8 mouse cellular contexts compared by ENCODE assay signal in genomic region chr1:133417539-133417938, GRCm38 (mm10). TPM values are rescaled to one million over a fixed set of nuclear protein-coding genes. Genes with fewer than 3 reads are reported as not detected.
DNase-seq lines count a peak whose midpoint lies in the region; ATAC-seq and TF ChIP-seq lines count a peak whose summit lies in the region.

No protein-coding gene starts in this region.

- H3K9ac ChIP-seq in kidney, postnatal 0 days (ENCODE audit: low read depth, low read length): peak overlapping the region; percentile 46

- no peak for DNase-seq in kidney, postnatal 0 days (ENCODE audit: low spot score)
- DNase-seq in kidney, postnatal 10 days: no peak
- DNase-seq in hindbrain, embryonic 10.5 days (ENCODE audit: low spot score): no peak
- no peak for DNase-seq in cerebellum, postnatal 14 days
- DNase-seq in cerebellum, postnatal 25 days: no peak
- DNase-seq in ovary, adult 18-20 months (ENCODE audit: low spot score): no peak

- WGBS in kidney, postnatal 0 days: 54% methylated on average over 1 of the region's 1 CpGs
- 86% methylated on average over 1 of the region's 1 CpGs for WGBS in hindbrain, embryonic 10.5 days
- 54% methylated on average over 1 of the region's 1 CpGs for WGBS in macrophage (ENCODE audit: missing documents)

- H3K79me2 ChIP-seq in macrophage (ENCODE audit: inconsistent target): no peaks in the 10 kb centered on the region

- H3K9me3 ChIP-seq in kidney, postnatal 0 days (replicated peaks; ENCODE audit: low read length): no peaks in the 10 kb centered on the region
- H3K9me3 ChIP-seq in hindbrain, embryonic 10.5 days: no peaks in the 10 kb centered on the region

- H3K27ac ChIP-seq in kidney, postnatal 0 days: peak overlapping the region; percentile 86
- H3K27ac ChIP-seq in cortical plate, adult 2 months (ENCODE audit: insufficient read depth, low read length): peak overlapping the region; percentile 32; the same call in 1 of the 2 replicates
- H3K27ac ChIP-seq in hindbrain, embryonic 10.5 days: peak overlapping the region; percentile 90
- H3K27ac ChIP-seq in macrophage: no peak overlapping the region

- TF ChIP-seq CTCF in kidney, postnatal 0 days (IDR thresholded peaks at IDR 0.05; ENCODE audit: low read depth): no peak
- TF ChIP-seq CTCF in cortical plate, adult 2 months (IDR thresholded peaks at IDR 0.05; ENCODE audit: extremely low read depth, insufficient read depth, low read length): no peak

- peaks cover 62% of the 10 kb centered on the region for H3K4me1 ChIP-seq in kidney, postnatal 0 days (replicated peaks; ENCODE audit: insufficient read depth, low read length)
- no peaks in the 10 kb centered on the region for H3K4me1 ChIP-seq in cortical plate, adult 2 months (ENCODE audit: control insufficient read depth, insufficient read depth, low read length)
- H3K4me1 ChIP-seq in hindbrain, embryonic 10.5 days (replicated peaks): peaks cover 100% of the 10 kb centered on the region

- no peak for ATAC-seq in kidney, postnatal 0 days (replicated peaks; ENCODE audit: low FRiP score, low read depth)

- no peaks in the 10 kb centered on the region for H3K36me3 ChIP-seq in kidney, postnatal 0 days (ENCODE audit: insufficient read depth, low read length)
- H3K36me3 ChIP-seq in hindbrain, embryonic 10.5 days: peaks cover 8% of the 10 kb centered on the region; the same call in 1 of the 2 replicates
- H3K36me3 ChIP-seq in macrophage (ENCODE audit: inconsistent target): no peaks in the 10 kb centered on the region

- no peaks in the 10 kb centered on the region for H3K27me3 ChIP-seq in kidney, postnatal 0 days (ENCODE audit: insufficient read depth, low read length)
- no peaks in the 10 kb centered on the region for H3K27me3 ChIP-seq in hindbrain, embryonic 10.5 days (ENCODE audit: insufficient read depth, poor library complexity, severe bottlenecking)

- H3K4me3 ChIP-seq in kidney, postnatal 0 days (replicated peaks; ENCODE audit: low read depth, low read length): peak overlapping the region; percentile 22
- no peak overlapping the region for H3K4me3 ChIP-seq in cortical plate, adult 2 months (ENCODE audit: insufficient read depth, low read length)
- H3K4me3 ChIP-seq in hindbrain, embryonic 10.5 days: peak overlapping the region; percentile 48
- H3K4me3 ChIP-seq in macrophage (ENCODE audit: inconsistent target): 0 out of 2 replicates have a peak overlapping the region, but pooled peaks have one; percentile 15

- peak overlapping the region; percentile 56 for H3K4me2 ChIP-seq in kidney, postnatal 0 days (ENCODE audit: low read length)

- no peak for TF ChIP-seq POLR2A in cortical plate, adult 2 months (IDR thresholded peaks at IDR 0.05; ENCODE audit: extremely low read depth, insufficient read depth, low read length)

RNA-seq across cellular contexts. Expression of gene Sox13, which starts 6.6 kb away (rescaled TPM):
- polyA plus RNA-seq in kidney, postnatal 0 days (2015; fragmentation: Nextera tagmentation; extraction: Ambion mirVana): 12.0 and 13.7 TPM in 2 replicates
- polyA plus RNA-seq in cortical plate, adult 2 months (2012; rRNA removed): 13.4 and 14.3 TPM in 2 replicates
- polyA plus RNA-seq in hindbrain, embryonic 10.5 days (2016; fragmentation: Nextera tagmentation; extraction: Ambion mirVana): 28.3 and 28.4 TPM in 2 replicates
- 1 to 10 TPM in 6 of 26 experiments, under 1 TPM in 9, not detected in 11; 0.25 to 3.6 (median 0.84) TPM for total RNA-seq in macrophage (2018; cell fraction: chromatin; rRNA removed)
- under 1 TPM in 24 of 26 experiments, not detected in 2; 0.04 to 0.56 (median 0.12) TPM for total RNA-seq in macrophage (2018; cell fraction: cytosol; rRNA removed)
- 1 to 10 TPM in 1 of 26 experiments, under 1 TPM in 11, not detected in 14; 0.17 to 1.0 (median 0.32) TPM for total RNA-seq in macrophage (2018; cell fraction: nucleus; rRNA removed)
- 0.24 to 0.27 TPM in 2 of 3 replicates, not detected in the other for polyA plus RNA-seq in macrophage (2018)

RNA-seq across cellular contexts. Expression of gene Etnk2, which starts 54.2 kb away (rescaled TPM):
- polyA plus RNA-seq in kidney, postnatal 0 days (2015; fragmentation: Nextera tagmentation; extraction: Ambion mirVana): 4.4 and 5.1 TPM in 2 replicates
- 14.6 and 16.7 TPM in 2 replicates for polyA plus RNA-seq in cortical plate, adult 2 months (2012; rRNA removed)
- polyA plus RNA-seq in hindbrain, embryonic 10.5 days (2016; fragmentation: Nextera tagmentation; extraction: Ambion mirVana): 2.9 and 4.1 TPM in 2 replicates
- total RNA-seq in macrophage (2018; cell fraction: chromatin; rRNA removed): 1 to 10 TPM in 3 of 26 experiments, under 1 TPM in 5, not detected in 18; 0.31 to 5.2 (median 0.85) TPM
- under 1 TPM in 6 of 26 experiments, not detected in 20; 0.03 to 0.67 (median 0.14) TPM for total RNA-seq in macrophage (2018; cell fraction: cytosol; rRNA removed)
- 1 to 10 TPM in 1 of 26 experiments, under 1 TPM in 10, not detected in 15; 0.20 to 1.2 (median 0.56) TPM for total RNA-seq in macrophage (2018; cell fraction: nucleus; rRNA removed)
- polyA plus RNA-seq in macrophage (2018): not detected in 3 replicates

Comparison
In these comparisons a context has a peak if more than half of its experiments do, and no peak if none do; other contexts are left out.
1. RNA of gene Sox13, which starts 6.6 kb away (polyA plus RNA-seq): 28.3 to 28.4 TPM in hindbrain, embryonic 10.5 days, 12.0 to 13.7 TPM in kidney, postnatal 0 days and 13.4 to 14.3 TPM in cortical plate, adult 2 months; 0.24 to 0.27 TPM in macrophage; every median in the first group is over 10 times any median in the second.